Mouse (Mus musculus) left cerebral cortex, adult 2 months (tissue): ENCODE data around the gene Npr2. TPM values are rescaled to one million over a fixed set of nuclear protein-coding genes. Genes with fewer than 3 reads are reported as not detected.
A peak's percentile ranks its signal among the peaks of the same experiment; 100 is the strongest.
"Not testable (repeated sequence)": the region's sequence is repeated elsewhere in the genome, so short reads cannot be mapped to it uniquely, and the experiment has no call there.

ENCODE experiments used
- DNase-seq, 2 experiments: peaks; one replicate each; pipeline ENCODE4 v3.0.0; 2021 to 2022; ENCODE audit warnings: low spot score in 2 of 2, mixed read lengths in 1 of 2; ENCODE audit errors: extremely low spot score in 1 of 2
- H3K27ac ChIP-seq: fragments of 200-600 bp; 2 replicates; pipeline ENCODE4 v1.8.1; 2022
- H3K4me3 ChIP-seq: fragments of 200-600 bp; 2 replicates; pipeline ENCODE4 v1.8.1; 2022
- CTCF ChIP-seq: fragments of 200-600 bp; IDR thresholded peaks from 2 replicates; pipeline ENCODE4 v1.8.1; 2022; ENCODE audit warnings: antibody characterized with exemption, mild to moderate bottlenecking, moderate library complexity
- intact Hi-C: fragments of 180-260 bp; cut with DNase I; formaldehyde crosslinking; loops from one replicate; pipeline ENCODE4 v1.15.1; 2025
- long read RNA-seq, 2 experiments: library from polyadenylated mRNA; stranded (forward); transcript quantifications; one replicate each; pipeline ENCODE4 v2.0.0; 2021; ENCODE audit warnings: borderline mapping rate in 2 of 2
- total RNA-seq, 2 experiments: library from RNA; stranded (reverse); gene quantifications; 2 replicates each; pipeline ENCODE4 v1.2.3; 2021

Npr2 gene
- total RNA-seq, result 10 to 100 TPM; 60.9 to 62.0 TPM
- long read RNA-seq, experiment 1, transcript Npr2-201 (22 exons, 3,660 nt), result major isoform, 20 of 54 reads
- long read RNA-seq, experiment 1, partial matches to known transcripts, result 3 of 54 reads
- long read RNA-seq, experiment 1, other reads (novel, unspliced or antisense), result 31 of 54 reads
- long read RNA-seq, experiment 2, transcript Npr2-201 (22 exons, 3,660 nt), result major isoform, 21 of 71 reads
- long read RNA-seq, experiment 2, partial matches to known transcripts, result 13 of 71 reads
- long read RNA-seq, experiment 2, other reads (novel, unspliced or antisense), result 37 of 71 reads

DNA sequence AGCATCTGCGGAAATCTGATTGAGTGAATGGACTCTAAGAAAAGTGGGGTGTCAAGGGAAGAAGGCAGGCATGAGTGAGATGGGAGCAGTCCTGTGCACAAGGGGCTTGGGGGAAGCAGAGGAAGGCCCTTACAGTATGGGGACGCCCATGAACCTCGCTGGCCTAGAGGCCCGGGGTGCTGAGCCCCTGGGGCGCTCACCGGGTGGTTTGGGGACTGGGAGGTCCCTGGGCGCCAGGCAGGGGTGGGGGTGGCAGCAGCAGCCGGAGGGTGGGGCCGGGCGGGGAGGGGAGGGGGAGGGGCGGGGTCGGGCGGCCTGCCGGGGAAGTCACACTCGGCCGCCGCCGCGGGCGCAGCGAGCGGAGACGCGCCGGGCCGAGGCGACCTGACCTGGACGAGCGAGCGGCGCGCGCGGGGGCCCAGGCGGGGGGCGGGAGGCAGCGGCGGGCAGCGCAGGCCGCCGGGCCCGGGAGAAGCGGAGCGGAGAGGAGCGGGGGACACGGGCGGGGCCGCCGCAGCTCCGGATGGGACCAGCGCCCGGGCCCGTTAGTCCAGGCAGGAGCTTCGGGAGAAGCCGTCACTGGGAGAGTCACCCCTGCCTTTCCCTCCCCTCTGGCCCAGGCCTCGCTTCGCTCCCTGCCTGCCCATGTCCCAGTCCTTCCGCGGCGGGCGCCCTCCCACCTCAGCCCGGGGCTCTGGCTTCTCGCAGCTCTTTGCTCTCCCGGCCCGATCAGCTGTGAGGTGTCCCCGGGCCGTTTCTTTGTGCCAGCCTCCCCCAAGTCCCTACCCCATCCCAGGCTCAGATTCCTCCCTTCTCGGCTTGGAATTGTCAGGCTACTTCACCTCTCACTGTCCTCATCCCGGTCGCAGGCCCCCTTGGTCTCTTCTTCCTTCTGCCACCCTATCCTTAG lies at the start of gene Npr2:
Gene Npr2, plus strand, starts transcription at position 890 of the 910 bp plus-strand sequence.
- TF ChIP-seq CTCF, result no peak
- Histone ChIP-seq H3K4me3 (peak within 1 kb of the TSS; percentile 78), H3K27ac (peak within 1 kb of the TSS; percentile 88)
- DNase-seq, result peak; percentile 38 to 44
- intact Hi-C loops, result loop anchor here (1.0 to 2.0 kb wide), 2 partner anchors 37 to 230 kb away; partner anchors contain the start of gene Tmem8b

DNA sequence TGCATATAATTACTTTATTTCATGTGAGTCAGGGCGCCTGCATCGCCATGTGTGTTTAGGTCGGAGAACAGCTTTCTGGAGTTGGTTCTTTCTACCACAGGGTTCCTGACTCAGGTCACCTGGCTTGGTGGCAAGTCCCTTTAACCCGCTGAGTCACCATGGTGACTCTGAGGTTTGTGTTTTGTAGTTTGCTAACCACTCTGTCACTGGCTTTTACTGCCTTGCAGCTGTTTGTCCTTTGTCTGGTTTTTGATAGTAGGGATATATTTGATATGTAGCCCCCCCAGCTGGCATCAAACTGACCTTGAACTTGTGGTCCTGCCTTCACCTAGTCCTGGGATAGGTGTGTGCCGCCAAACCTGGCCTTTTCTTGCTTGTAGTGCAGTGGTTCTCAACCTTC lies 49.5 kb upstream of the Npr2 start:
- Histone ChIP-seq H3K4me3 (no peak overlapping the region), H3K27ac (no peak overlapping the region)
- intact Hi-C loops, result no loop called here
- peak in 1 of 2 experiments; percentile 6 for DNase-seq
- no peak for TF ChIP-seq CTCF

DNA sequence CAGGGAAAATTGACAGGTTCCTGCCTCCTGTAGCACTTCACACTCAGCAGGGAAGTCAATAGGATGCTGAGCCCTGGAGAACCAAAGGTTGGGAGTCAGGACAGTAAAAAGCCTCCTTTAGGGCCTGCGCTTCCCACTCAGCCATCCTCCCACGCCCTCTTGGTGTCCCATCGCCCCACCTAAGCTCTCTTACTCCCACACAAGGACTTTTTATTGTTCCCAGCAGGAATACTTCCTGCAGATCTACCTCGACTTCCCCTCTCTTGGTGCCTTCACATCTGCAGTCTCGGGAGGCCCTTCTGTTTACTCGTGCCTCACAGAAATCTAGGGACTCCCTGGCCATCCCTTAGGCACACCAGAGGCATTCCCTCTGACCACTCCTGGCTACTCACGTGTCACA lies 48.3 kb upstream of the Npr2 start:
- no peak for TF ChIP-seq CTCF
- H3K4me3 ChIP-seq, result no peak overlapping the region
- intact Hi-C loops, result no loop called here
- DNase-seq, result no peak
- no peak overlapping the region for H3K27ac ChIP-seq

DNA sequence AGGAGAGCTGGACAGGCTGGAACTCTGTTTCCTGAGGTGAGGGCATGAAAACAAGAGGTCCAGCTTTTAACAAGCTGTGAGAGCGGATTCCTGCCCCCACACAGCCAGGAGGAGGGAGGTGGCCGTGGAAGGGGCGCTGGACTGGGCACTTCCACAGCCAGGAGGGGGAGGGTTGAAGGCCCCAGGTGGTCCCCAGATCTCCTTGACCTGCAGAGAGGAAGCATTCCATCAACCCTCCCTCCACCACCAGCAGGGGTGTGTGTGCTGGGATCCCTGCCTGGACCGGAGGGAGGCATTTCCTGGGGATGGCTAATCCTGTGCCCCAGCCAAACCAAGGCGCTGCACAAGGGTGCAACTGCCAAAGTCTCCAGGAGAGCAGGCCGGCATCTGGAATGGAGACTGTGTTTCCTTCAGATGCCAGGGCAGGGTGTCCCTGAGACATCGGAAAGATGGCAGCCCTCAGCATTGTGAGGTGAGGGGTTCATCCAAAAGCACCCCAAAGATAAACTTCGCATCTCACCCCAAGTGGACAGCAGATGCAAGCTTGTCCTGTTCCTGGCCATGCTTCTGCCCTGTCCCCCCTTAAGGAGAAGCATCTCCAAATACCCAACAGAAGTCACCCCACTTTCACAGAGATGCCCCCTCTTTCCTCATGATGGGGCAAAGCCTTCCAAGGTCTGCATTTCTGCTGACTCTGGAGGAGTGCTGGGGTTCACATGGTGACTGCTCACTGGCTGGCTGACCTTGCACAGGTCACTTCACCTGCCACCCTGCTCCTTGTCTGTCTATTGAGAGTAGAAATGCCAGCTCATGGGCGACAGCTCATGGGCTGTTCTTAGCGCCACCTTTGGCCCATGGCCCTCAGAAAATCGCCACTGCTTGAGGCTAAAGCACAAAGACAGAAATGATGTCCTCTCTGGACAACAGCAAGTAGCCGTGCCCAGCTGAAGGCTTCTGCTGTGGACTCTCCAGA lies 47.0 kb upstream of the Npr2 start, which contains the start of gene Msmp:
Gene Msmp, minus strand, starts transcription at position 51 of the 973 bp plus-strand sequence.
- intact Hi-C loops, result no loop called here
- H3K27ac ChIP-seq, result no peak within 1 kb of the TSS
- TF ChIP-seq CTCF, result no peak; the same call in 1 of the 2 replicates
- peak in 1 of 2 experiments; percentile 8 for DNase-seq
- H3K4me3 ChIP-seq, result no peak within 1 kb of the TSS

DNA sequence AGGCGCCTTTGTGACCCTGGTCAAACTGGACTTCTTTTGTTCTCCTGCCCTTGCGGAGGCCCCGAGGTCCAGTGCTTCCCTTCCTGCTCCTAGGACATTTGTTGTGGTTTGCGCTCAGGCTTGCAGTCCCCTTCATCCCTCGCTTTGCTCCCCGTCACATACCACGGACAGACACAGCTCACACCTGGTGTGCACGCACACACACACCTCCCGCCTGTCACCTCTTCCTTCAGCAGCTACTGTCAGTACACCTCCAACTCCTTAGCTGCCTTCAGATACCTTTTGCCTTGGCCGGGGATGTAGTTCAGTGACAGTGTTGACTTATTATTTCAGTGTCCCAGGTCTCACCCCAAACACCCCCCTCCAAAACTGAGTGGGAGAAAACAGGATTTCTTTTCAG lies 46.1 kb upstream of the Npr2 start:
- no peak overlapping the region for H3K4me3 ChIP-seq
- intact Hi-C loops, result no loop called here
- DNase-seq, result no peak
- no peak for TF ChIP-seq CTCF
- H3K27ac ChIP-seq, result no peak overlapping the region

DNA sequence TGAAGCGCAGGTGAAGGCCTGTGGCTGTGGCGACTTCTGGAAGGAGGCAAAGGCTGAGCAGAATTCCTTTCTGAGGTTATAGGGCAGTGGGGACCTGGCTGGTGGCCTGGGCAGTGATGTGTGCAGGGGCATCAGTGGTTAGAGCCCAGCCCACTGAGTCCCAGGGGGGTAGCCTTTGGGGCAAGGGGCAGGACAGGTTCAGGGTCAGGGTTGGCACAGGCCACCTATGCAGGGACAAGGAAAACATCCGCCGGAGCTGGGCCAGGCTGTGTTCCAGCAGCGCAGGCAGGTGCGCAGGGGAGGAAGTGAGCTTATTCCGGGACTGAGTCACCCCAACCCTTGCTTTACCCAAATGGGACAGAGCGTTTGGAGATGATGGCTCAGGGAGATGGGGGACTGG lies 45.3 kb upstream of the Npr2 start:
- DNase-seq, result no peak
- intact Hi-C loops, result no loop called here

DNA sequence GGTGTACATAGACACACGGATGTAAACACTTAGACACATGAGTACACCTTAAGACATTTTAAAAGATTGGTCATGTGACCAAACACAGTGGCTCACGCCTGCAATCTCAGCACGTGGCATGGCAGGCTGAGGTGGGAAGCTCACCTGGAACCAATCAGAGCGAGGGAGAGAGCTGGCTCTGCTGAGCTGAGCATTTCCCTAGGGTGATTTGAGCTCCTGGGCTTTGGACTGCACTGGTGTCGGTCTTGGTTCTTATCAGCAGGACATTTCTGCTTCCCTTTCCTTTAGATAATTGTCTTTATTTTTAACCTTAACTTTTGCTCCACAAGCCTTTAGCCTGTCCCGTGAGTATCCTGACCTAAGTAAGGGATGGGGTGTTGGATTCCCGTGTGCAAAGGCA lies 44.1 kb upstream of the Npr2 start:
- no peak overlapping the region for H3K4me3 ChIP-seq
- no peak for DNase-seq
- no peak overlapping the region for H3K27ac ChIP-seq
- intact Hi-C loops, result no loop called here
- TF ChIP-seq CTCF, result no peak

More for the DNA sequence above, 45.3 kb upstream of the Npr2 start:
- H3K27ac ChIP-seq, result no peak overlapping the region
- TF ChIP-seq CTCF, result no peak
- no peak overlapping the region for H3K4me3 ChIP-seq

DNA sequence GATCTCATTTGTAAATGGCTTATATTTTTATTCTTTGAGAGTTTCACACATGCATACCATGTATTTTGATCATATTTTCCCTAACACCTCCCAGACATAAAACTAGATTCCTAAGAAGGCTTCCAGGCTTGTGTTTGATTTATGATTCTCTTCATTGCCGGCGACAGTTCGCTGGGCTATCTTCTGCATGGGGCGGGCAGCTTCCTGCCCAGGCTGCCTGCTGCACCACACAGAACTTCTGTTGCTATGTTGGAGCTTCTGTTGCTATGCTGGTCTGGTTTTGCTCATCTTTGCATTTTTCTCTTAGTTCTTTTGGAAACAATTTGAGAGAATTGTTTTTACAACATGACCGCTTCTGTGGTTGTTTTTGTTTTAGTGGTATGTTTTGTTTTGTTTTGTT lies 40.2 kb upstream of the Npr2 start:
- TF ChIP-seq CTCF, result no peak
- intact Hi-C loops, result no loop called here
- DNase-seq, result no peak
- no peak overlapping the region for H3K27ac ChIP-seq
- no peak overlapping the region for H3K4me3 ChIP-seq

DNA sequence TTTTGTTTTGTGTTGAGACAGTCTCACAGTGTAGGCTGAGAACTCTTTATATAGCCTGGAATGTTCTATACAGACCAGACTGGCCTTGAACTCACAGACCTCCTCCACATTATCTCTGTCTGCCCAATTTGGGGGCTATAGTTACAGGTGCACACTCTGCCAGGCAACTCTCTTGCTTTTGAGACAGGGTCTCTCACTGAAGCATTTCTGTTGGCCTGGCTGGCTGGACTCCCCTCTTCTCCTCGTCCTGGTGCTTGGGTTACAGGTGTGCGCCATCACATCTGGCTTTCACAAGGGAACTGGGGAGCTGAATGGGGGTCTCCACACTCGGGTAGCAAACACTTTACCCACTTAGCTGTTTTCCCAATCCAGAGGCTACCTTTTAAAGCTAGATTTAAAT lies 39.8 kb upstream of the Npr2 start:
- no peak for DNase-seq
- Histone ChIP-seq H3K27ac (no peak overlapping the region), H3K4me3 (no peak overlapping the region)
- TF ChIP-seq CTCF, result no peak
- intact Hi-C loops, result no loop called here

DNA sequence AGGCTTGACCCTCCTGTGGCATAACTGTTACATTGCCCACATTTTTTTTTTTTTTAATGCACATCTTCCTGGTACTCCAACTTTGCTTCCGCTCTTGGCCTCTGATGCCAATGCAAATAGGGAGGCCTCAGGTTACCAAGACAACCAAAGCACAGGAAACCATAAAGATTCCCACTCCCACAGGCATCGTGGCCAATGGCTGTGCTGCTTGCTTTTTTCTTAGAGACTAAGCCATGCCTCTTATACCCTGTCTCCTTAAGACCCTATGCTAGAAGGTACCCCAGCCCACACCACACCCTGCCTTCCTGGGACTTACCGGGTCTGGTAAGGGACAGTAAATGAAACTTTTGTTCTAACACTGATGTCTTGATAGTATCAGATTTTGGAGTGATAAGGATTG lies 38.3 kb upstream of the Npr2 start:
- intact Hi-C loops, result no loop called here
- DNase-seq, result no peak
- H3K27ac ChIP-seq, result no peak overlapping the region
- no peak for TF ChIP-seq CTCF
- H3K4me3 ChIP-seq, result no peak overlapping the region

DNA sequence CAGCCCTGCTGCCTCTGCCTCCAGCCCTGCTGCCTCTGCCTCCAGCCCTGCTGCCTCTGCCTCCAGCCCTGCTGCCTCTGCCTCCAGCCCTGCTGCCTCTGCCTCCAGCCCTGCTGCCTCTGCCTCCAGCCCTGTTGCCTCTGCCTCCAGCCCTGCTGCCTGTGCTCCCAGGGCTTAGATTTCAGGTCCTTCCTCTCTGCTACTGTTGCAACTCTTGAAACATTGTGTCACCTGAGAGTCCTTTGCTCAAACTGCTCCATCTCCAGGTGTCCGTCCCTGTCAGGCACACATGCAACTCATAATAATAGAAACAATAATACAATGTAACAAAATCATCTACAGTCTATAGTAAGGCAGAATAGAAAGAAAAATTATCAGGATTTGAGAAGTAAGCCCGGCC lies 35.1 kb upstream of the Npr2 start:
- H3K4me3 ChIP-seq, DNase-seq, H3K27ac ChIP-seq, intact Hi-C loops: not testable (repeated sequence)

DNA sequence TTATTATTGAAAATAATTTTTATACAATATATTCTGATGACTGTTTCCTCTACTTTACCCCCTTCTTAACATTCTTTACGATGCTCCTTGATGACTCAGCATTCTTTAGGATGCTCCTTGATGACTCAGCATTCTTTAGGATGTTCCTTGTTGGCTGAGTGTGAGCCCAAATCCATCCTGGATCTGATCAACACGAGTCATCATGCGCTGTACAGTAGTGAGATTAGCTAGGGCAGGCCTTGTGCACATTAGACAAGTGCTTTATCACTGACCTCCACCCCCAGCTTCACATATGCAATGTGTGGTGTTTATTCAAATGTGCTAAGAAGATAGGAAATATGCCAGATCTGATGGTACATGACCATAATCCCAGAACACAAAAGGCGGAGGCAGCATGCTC lies 33.5 kb upstream of the Npr2 start:
- intact Hi-C loops, result no loop called here
- Histone ChIP-seq H3K4me3 (no peak overlapping the region), H3K27ac (no peak overlapping the region)
- TF ChIP-seq CTCF, result no peak
- no peak for DNase-seq
